Mouse (Mus musculus) CD4-positive, CD25-positive, alpha-beta regulatory T cell, adult 2 months (primary cell): ENCODE data around the gene Akap13.

Experiments
- DNase-seq: peaks from one replicate; pipeline ENCODE4 v3.0.0-alpha.2; 2012; ENCODE audit warnings: low read depth, low spot score

The Akap13 gene

GRCm38 (mm10) chr7:75516716-75517619 lies 61.6 kb downstream of the Akap13 start:
- peak; percentile 53 for DNase-seq

- DNase-seq, result no peak
Measured at GRCm38 (mm10) chr7:75520531-75520930, 65.2 kb downstream of the Akap13 start.

GRCm38 (mm10) chr7:75521199-75521598 lies 65.9 kb downstream of the Akap13 start:
- DNase-seq, result no peak

GRCm38 (mm10) chr7:75522226-75522625 lies 66.9 kb downstream of the Akap13 start:
- peak; percentile 46 for DNase-seq

GRCm38 (mm10) chr7:75524789-75525569 lies 69.6 kb downstream of the Akap13 start:
- no peak for DNase-seq

- no peak for DNase-seq
Measured at GRCm38 (mm10) chr7:75525716-75526401, 70.5 kb downstream of the Akap13 start.

- DNase-seq, result no peak
Measured at GRCm38 (mm10) chr7:75528751-75529150, 73.4 kb downstream of the Akap13 start.

- DNase-seq, result peak; percentile 35
Measured at GRCm38 (mm10) chr7:75529857-75530437, 74.6 kb downstream of the Akap13 start.

- DNase-seq, result no peak
Measured at GRCm38 (mm10) chr7:75530642-75531041, 75.3 kb downstream of the Akap13 start.

GRCm38 (mm10) chr7:75533079-75533478 lies 77.7 kb downstream of the Akap13 start:
- no peak for DNase-seq

- DNase-seq, result no peak
Measured at GRCm38 (mm10) chr7:75536298-75536697, 81.0 kb downstream of the Akap13 start.

- DNase-seq, result no peak
Measured at GRCm38 (mm10) chr7:75537567-75537966, 82.2 kb downstream of the Akap13 start.

GRCm38 (mm10) chr7:75538513-75538912 lies 83.2 kb downstream of the Akap13 start:
- no peak for DNase-seq

GRCm38 (mm10) chr7:75539168-75539567 lies 83.8 kb downstream of the Akap13 start:
- DNase-seq, result no peak

- DNase-seq, result no peak
Measured at GRCm38 (mm10) chr7:75549856-75550255, 94.5 kb downstream of the Akap13 start.

GRCm38 (mm10) chr7:75550791-75551336 lies 95.5 kb downstream of the Akap13 start:
- no peak for DNase-seq

- no peak for DNase-seq
Measured at GRCm38 (mm10) chr7:75553002-75553666, 97.8 kb downstream of the Akap13 start.

- no peak for DNase-seq
Measured at GRCm38 (mm10) chr7:75553667-75554045, 98.3 kb downstream of the Akap13 start.

GRCm38 (mm10) chr7:75554065-75554464 lies 98.7 kb downstream of the Akap13 start:
- DNase-seq, result no peak

- peak; percentile 56 for DNase-seq
Measured at GRCm38 (mm10) chr7:75555940-75556339, 100.6 kb downstream of the Akap13 start.

GRCm38 (mm10) chr7:75558225-75558624 lies 102.9 kb downstream of the Akap13 start:
- no peak for DNase-seq
